Mouse (Mus musculus) ovary, adult 18-20 months (tissue): ENCODE measurements around the gene Car10.

ENCODE experiments used
- DNase-seq: peaks from one replicate; pipeline ENCODE4 v3.0.0; 2022; ENCODE audit warnings: low spot score, mixed read lengths

The Car10 gene

DNA sequence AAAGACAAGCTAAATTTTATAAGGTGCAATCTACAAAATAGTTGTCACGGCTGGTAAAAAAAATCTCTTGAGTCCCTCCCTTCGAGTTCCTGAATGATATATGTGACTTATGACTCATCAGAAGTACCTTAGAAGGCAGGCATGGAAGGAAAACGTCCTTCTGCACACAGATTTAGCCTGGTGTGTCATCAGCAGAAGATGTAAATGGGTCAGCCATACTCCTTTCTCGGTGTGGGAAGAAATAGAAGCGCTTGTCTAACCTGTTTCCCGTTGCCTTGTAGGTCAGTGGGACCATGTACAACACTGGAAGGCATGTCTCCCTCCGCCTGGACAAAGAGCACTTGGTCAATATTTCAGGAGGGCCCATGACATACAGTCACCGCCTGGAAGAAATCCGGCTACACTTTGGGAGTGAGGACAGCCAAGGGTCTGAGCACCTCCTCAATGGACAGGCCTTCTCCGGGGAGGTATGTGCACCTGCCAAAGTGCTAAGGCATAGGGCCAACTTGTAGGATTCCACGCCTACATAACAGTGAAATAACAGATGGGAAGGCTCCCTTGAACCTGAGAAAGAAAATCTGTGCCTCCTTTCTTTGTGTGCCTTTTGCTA is 392.5 kb downstream of the Car10 start:
- DNase-seq, result no peak

GRCm38 (mm10) chr11:93497896-93498295 is 400.1 kb downstream of the Car10 start:
- no peak for DNase-seq

- DNase-seq, result no peak
Observed at GRCm38 (mm10) chr11:93500442-93500841, 402.6 kb downstream of the Car10 start.

GRCm38 (mm10) chr11:93501671-93502070 is 403.8 kb downstream of the Car10 start:
- DNase-seq, result no peak

GRCm38 (mm10) chr11:93502864-93503263 is 405.0 kb downstream of the Car10 start:
- no peak for DNase-seq

DNA sequence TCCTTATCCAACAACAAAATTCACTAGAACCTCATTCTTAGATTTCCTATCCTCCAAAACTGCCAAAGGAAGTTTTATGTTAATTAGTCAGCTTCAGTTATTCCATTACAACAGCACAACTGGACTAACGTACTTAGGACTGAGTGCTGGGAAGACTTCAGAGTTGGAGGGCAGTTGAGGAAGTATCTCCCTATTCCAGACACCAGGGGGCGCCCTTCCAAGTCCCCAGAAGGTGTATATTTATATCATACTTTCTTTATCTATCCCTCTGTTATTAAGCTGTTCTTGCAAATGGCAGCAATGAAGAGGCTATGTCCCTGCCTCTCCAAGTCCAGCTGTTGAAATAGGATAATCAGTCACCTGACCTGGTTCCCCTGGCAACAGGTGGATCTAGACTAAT is 405.6 kb downstream of the Car10 start:
- no peak for DNase-seq

DNA sequence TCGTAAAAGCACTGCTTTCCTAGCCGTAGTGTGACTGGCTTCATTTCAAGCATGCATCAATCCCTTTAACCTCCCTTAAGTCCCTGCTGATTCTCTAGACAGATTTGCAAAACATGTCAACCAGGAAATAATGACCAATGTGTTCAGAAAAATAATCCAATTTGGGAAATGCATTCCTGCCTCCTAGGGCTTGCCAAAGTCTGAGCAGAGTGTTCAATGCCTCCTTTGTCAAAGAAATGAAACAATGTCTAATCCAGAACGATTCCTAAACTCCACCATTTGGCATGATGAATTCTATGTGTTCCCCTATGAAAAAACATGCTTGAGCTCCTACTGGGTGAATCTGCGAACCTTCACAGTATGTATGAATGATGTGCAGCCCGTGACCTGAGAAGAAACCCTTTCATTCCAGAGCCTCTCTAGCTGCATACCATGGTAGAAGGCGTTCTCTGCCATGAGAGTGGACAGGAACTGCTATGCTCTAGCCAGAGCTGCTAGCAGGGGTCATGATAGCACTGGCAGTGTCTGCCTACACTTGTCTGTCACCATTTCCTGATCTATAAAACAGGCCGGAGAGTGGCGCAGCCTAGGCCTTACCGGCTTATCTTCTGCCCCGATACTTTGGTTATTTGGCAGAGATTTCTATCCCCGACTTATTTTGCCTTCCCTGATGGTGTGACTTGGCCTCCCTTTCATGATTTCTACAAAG is 411.9 kb downstream of the Car10 start:
- DNase-seq, result no peak

GRCm38 (mm10) chr11:93512843-93513242 is 415.0 kb downstream of the Car10 start:
- no peak for DNase-seq

- DNase-seq, result no peak
Observed at GRCm38 (mm10) chr11:93514396-93514795, 416.6 kb downstream of the Car10 start.

- DNase-seq, result no peak
Observed at GRCm38 (mm10) chr11:93515566-93515965, 417.7 kb downstream of the Car10 start.

DNA sequence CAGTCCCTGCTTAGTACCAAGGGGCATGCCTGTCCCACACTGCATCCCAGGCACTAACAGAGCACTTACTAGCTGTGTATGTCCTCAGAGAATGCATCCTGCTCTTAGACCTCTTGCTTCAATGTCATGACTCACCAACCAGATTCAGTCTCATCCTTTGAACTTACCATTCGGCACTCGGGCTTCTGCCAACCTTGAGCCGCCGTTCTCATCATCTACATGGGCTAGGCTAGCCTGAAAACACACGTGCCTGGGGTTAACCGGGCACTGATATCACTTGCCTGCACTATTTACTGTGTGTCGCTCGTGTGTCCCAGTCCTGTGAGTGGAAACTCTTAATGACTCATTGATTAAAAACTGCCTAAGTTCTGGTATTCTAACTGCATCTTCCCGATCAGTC is 418.4 kb downstream of the Car10 start:
- DNase-seq, result no peak

- DNase-seq, result no peak
Observed at GRCm38 (mm10) chr11:93516946-93517345, 419.1 kb downstream of the Car10 start.

GRCm38 (mm10) chr11:93522501-93522900 is 424.7 kb downstream of the Car10 start:
- DNase-seq, result no peak

- DNase-seq, result no peak
Observed at GRCm38 (mm10) chr11:93525921-93526320, 428.1 kb downstream of the Car10 start.

GRCm38 (mm10) chr11:93531029-93531680 is 433.3 kb downstream of the Car10 start:
- peak; percentile 24 for DNase-seq

GRCm38 (mm10) chr11:93536244-93536643 is 438.4 kb downstream of the Car10 start:
- no peak for DNase-seq

DNA sequence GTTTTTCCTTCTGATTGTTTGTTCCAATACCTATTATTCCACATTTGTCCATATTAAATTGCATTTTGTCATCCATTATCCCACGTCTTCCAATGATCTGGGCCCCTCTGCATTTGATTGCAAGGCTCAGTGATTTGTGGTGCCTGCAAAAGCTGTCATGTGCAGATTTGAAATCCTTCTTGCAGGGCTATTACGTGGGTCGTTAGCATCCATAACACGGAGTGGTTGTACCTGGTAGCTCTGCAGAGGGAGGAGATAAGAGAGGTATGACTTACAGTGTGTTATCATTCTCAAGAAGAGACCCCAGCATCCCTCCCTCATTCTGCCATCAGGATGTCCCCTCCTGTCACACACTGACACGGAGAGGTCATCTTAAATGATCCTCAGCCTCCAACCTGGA is 451.1 kb downstream of the Car10 start:
- DNase-seq, result no peak

DNA sequence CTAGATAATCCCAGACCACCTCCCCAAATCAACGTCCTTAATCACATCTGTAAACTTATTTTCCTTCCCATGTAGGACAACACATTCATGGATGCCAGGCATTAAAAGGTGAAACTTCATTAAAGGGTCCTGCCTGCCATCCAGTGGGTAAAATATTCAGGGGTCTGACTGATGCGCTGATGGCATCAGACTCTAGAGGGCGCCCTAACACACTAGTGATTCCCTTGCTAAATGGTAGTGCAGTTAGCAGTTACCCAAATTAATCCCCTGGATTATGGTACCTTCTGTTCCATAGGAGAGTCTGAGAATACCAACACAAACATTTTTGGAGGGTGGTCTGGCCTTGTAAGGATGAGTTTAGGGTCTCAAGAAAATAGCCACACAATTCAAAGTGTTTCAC is 453.1 kb downstream of the Car10 start:
- DNase-seq, result no peak

GRCm38 (mm10) chr11:93559118-93559517 is 461.3 kb downstream of the Car10 start:
- no peak for DNase-seq

DNA sequence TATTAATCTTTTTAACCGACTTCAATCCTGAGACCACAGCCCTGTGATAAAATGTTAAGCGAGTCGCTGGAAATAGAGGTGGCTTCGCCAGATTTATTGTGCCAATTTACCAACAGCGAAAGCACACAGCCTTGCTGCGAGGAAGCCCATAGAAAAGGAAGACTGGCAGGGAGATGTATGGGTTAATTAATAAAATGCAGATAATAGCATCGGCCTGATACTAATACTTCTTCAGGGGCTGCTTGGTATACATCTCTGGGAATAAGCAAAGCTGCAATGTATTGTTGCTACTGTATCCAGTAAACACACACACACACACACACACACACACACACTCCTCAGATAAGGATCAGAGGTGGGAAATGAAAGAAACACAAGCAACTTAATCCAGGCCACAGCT is 462.7 kb downstream of the Car10 start:
- no peak for DNase-seq

DNA sequence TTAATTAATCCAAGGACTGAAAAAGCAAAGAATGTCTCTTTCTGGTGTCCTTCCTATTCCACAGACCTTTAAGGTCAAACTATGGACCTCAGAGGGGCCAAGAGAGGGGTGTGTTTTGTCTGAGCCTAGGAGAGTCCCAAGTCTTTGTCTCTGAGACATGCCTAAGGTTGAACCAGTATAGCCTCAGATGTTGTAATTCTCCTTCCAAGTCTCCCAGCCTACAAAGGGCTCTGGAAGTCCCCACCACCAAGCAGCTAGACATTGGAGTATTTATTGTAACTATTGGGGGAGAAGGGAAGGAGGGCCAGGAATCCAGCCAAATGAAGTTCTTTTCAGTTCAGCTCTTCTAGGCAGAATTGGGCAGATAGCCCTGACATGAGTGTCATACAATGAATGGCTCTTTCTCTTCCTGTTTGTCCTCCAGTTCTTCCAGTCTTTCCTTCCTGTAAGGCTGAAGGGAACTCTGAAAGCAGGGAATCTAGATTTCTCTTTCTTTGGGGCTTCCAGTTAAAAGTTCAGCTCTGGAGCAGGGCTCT is 464.6 kb downstream of the Car10 start:
- no peak for DNase-seq

- DNase-seq, result no peak
Observed at GRCm38 (mm10) chr11:93565756-93566155, 467.9 kb downstream of the Car10 start.
